Mouse (Mus musculus) lung, postnatal 0 days (tissue): ENCODE measurements around the gene Arf1.

Source experiments
- CTCF ChIP-seq: IDR thresholded peaks from 2 replicates; pipeline ENCODE4 v1.5.1; 2016; ENCODE audit warnings: antibody characterized with exemption, mild to moderate bottlenecking
- EP300 ChIP-seq: IDR thresholded peaks from 2 replicates; pipeline ENCODE4 v1.6.1; 2016; ENCODE audit warnings: antibody characterized with exemption, mild to moderate bottlenecking, control low read depth

DNA sequence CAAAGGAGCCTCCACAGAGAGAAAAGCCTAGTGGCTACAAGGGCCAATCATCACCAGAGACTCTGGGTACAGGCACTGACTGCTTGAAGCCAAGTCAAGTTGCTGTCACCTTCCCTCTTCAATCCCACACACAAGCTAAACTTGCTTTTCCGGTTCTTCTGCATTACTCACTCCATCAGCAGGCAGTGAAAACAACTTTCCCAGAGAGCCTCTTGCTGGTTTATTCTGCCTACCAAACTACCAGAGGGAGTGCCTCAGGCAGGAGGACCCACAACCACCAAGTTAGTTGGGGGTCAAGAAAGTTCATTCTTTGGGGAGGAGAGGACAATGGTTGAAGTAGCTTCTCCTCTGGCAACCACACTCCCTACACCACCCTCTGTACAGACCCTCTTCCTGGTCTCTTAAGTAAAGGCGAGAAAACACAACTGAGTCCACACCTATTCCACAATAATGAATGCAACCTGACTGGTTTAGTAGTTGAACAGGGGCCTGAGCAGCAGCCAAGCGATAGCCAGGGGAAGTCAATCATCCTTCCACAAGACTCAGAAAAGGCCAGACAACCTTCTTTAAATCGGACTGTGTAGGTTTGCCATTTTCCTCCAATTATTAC, 9.6 kb downstream of the Arf1 start:
- no peak for TF ChIP-seq CTCF
- peak; percentile 88 for TF ChIP-seq EP300
